24 mouse cellular contexts compared by ENCODE assay signal in the genomic region with DNA sequence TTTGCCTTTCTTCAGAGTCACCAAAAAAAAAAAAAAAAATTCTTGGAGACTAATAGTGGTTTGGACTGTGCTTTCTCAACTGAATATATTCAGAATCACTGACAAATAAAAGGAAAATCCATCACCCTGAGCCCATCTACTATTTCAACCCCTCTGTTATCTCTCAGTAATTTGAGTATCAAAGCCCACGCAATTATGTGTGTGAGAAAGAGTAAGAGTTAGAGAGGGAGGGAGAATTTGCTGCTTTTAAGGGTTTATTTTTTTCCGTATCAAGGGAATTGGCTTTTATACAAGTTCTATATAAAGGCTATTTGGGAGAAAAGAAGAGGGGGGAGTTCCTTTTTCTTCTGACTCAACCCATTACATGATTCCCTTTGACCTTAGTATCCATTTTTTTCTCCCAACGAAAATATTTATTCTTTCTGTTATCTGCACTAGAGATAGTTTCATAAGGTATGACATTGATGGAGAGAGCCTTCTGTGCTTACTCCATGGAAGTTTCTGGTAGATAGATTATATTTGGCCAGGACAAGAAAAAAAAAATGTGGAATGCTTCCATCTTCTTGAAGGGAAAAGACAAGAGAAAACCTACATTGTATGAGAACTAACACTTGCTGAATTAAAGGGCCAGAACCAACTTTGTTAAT.
DNase-seq lines count a peak whose midpoint lies in the region; ATAC-seq and TF ChIP-seq lines count a peak whose summit lies in the region.
"Had no signal": no experiment of that assay in that cellular context is flagged by ENCODE, and none has a peak within 500 bp of the region (broad histone marks: within the 10 kb centered on the region; RNA-seq: fewer than 3 reads in every experiment).

No protein-coding gene starts in this region.

- no peaks in the 10 kb centered on the region for H3K9me3 ChIP-seq in lung, embryonic 14.5 days (ENCODE audit: low read depth, low read length)
- H3K9me3 ChIP-seq in lung, embryonic 16.5 days (ENCODE audit: control insufficient read depth, low read length) = no peaks in the 10 kb centered on the region
- H3K9me3 ChIP-seq in stomach, embryonic 14.5 days (ENCODE audit: control insufficient read depth, low read depth, low read length) = no peaks in the 10 kb centered on the region
- H3K9me3 ChIP-seq in stomach, postnatal 0 days (ENCODE audit: control insufficient read depth, low read length) = no peaks in the 10 kb centered on the region
- no peaks in the 10 kb centered on the region for H3K9me3 ChIP-seq in stomach, embryonic 16.5 days (replicated peaks; ENCODE audit: control insufficient read depth, low read length)
- no peaks in the 10 kb centered on the region for H3K9me3 ChIP-seq in heart, embryonic 11.5 days (replicated peaks; ENCODE audit: control insufficient read depth, low read length)
- H3K9me3 ChIP-seq: embryonic facial prominence, embryonic 13.5 days; embryonic facial prominence, embryonic 15.5 days; forebrain, embryonic 10.5 days; forebrain, embryonic 12.5 days had no signal

- no peaks in the 10 kb centered on the region for H3K36me3 ChIP-seq in lung, embryonic 14.5 days (ENCODE audit: insufficient read depth)
- no peaks in the 10 kb centered on the region for H3K36me3 ChIP-seq in lung, embryonic 16.5 days (ENCODE audit: control insufficient read depth, insufficient read depth, low read length)
- H3K36me3 ChIP-seq in stomach, embryonic 14.5 days (ENCODE audit: control insufficient read depth, insufficient read depth, low read length) = no peaks in the 10 kb centered on the region
- no peaks in the 10 kb centered on the region for H3K36me3 ChIP-seq in stomach, postnatal 0 days (ENCODE audit: control insufficient read depth, insufficient read depth, low read length)
- H3K36me3 ChIP-seq in stomach, embryonic 16.5 days (ENCODE audit: control insufficient read depth, insufficient read depth, low read length) = no peaks in the 10 kb centered on the region
- no peaks in the 10 kb centered on the region for H3K36me3 ChIP-seq in heart, embryonic 11.5 days (ENCODE audit: control insufficient read depth, insufficient read depth, low read length)
- H3K36me3 ChIP-seq: embryonic facial prominence, embryonic 13.5 days; embryonic facial prominence, embryonic 15.5 days; forebrain, embryonic 12.5 days had no signal

- no peak for TF ChIP-seq EP300 in stomach, postnatal 0 days (optimal IDR thresholded peaks at IDR 0.05)

- 17% methylated on average over 3 of the region's 3 CpGs for WGBS in lung, embryonic 14.5 days
- 18% methylated on average over 3 of the region's 3 CpGs for WGBS in lung, embryonic 16.5 days
- 32% methylated on average over 3 of the region's 3 CpGs for WGBS in stomach, embryonic 14.5 days
- 39% methylated on average over 3 of the region's 3 CpGs for WGBS in stomach, postnatal 0 days
- 34% methylated on average over 3 of the region's 3 CpGs for WGBS in stomach, embryonic 16.5 days
- 54% methylated on average over 3 of the region's 3 CpGs for WGBS in heart, embryonic 11.5 days (ENCODE audit: insufficient replicate concordance)

- H3K27ac ChIP-seq in lung, embryonic 14.5 days (ENCODE audit: low read depth) = peak overlapping the region; percentile 3; the same call in 1 of the 2 replicates
- H3K27ac ChIP-seq in lung, embryonic 16.5 days (ENCODE audit: low read length) = no peak overlapping the region
- no peak overlapping the region for H3K27ac ChIP-seq in stomach, embryonic 14.5 days (ENCODE audit: low read length)
- no peak overlapping the region for H3K27ac ChIP-seq in stomach, postnatal 0 days (replicated peaks)
- no peak overlapping the region for H3K27ac ChIP-seq in stomach, embryonic 16.5 days (ENCODE audit: low read length)
- no peak overlapping the region for H3K27ac ChIP-seq in heart, embryonic 11.5 days (ENCODE audit: low read depth, low read length)
- H3K27ac ChIP-seq: embryonic facial prominence, embryonic 13.5 days; embryonic facial prominence, embryonic 15.5 days; forebrain, embryonic 10.5 days; forebrain, embryonic 12.5 days had no signal

- H3K4me3 ChIP-seq in lung, embryonic 14.5 days (ENCODE audit: low read depth, low read length) = no peak overlapping the region
- H3K4me3 ChIP-seq in lung, embryonic 16.5 days (ENCODE audit: low read length) = no peak overlapping the region
- H3K4me3 ChIP-seq in stomach, embryonic 14.5 days (ENCODE audit: low read depth, low read length) = no peak overlapping the region
- no peak overlapping the region for H3K4me3 ChIP-seq in stomach, postnatal 0 days (ENCODE audit: low read depth, low read length)
- no peak overlapping the region for H3K4me3 ChIP-seq in stomach, embryonic 16.5 days (replicated peaks; ENCODE audit: low read length)
- no peak overlapping the region for H3K4me3 ChIP-seq in heart, embryonic 11.5 days (ENCODE audit: low read depth, low read length)
- H3K4me3 ChIP-seq: embryonic facial prominence, embryonic 13.5 days; embryonic facial prominence, embryonic 15.5 days; erythroblast, embryonic 14.5 days; forebrain, embryonic 10.5 days; forebrain, embryonic 12.5 days had no signal

- no peaks in the 10 kb centered on the region for H3K27me3 ChIP-seq in lung, embryonic 14.5 days (ENCODE audit: insufficient read depth, low read length)
- H3K27me3 ChIP-seq in lung, embryonic 16.5 days (ENCODE audit: control insufficient read depth, insufficient read depth, low read depth, low read length) = no peaks in the 10 kb centered on the region
- no peaks in the 10 kb centered on the region for H3K27me3 ChIP-seq in stomach, embryonic 14.5 days (ENCODE audit: control insufficient read depth, insufficient read depth, low read length)
- no peaks in the 10 kb centered on the region for H3K27me3 ChIP-seq in stomach, postnatal 0 days (ENCODE audit: control insufficient read depth, insufficient read depth, low read length)
- no peaks in the 10 kb centered on the region for H3K27me3 ChIP-seq in stomach, embryonic 16.5 days (ENCODE audit: control insufficient read depth, insufficient read depth, low read length)
- H3K27me3 ChIP-seq in heart, embryonic 11.5 days (ENCODE audit: control insufficient read depth, insufficient read depth, low read length) = no peaks in the 10 kb centered on the region
- H3K27me3 ChIP-seq: embryonic facial prominence, embryonic 13.5 days; embryonic facial prominence, embryonic 15.5 days; forebrain, embryonic 12.5 days had no signal

- peak; percentile 85 for ATAC-seq in lung, embryonic 14.5 days (ENCODE audit: insufficient read depth)
- peak; percentile 64; the same call in 1 of the 2 replicates for ATAC-seq in lung, embryonic 16.5 days (ENCODE audit: low read depth)
- peak; percentile 67; the same call in 1 of the 2 replicates for ATAC-seq in stomach, embryonic 14.5 days (ENCODE audit: insufficient number of reproducible peaks, insufficient read depth, low FRiP score, low read depth)
- ATAC-seq in stomach, postnatal 0 days (ENCODE audit: low FRiP score, low TSS enrichment) = no peak
- peak; percentile 44; the same call in 1 of the 2 replicates for ATAC-seq in stomach, embryonic 16.5 days (ENCODE audit: insufficient read depth, low FRiP score)
- ATAC-seq in heart, embryonic 11.5 days (replicated peaks; ENCODE audit: insufficient number of reproducible peaks, low FRiP score, low TSS enrichment) = no peak
- ATAC-seq: forebrain, embryonic 14.5 days had no signal

- H3K4me2 ChIP-seq in lung, embryonic 14.5 days = no peak overlapping the region
- no peak overlapping the region for H3K4me2 ChIP-seq in lung, embryonic 16.5 days (ENCODE audit: low read depth, low read length)
- no peak overlapping the region for H3K4me2 ChIP-seq in stomach, embryonic 14.5 days (replicated peaks; ENCODE audit: low read depth, low read length)
- no peak overlapping the region for H3K4me2 ChIP-seq in stomach, postnatal 0 days (replicated peaks; ENCODE audit: low read depth)
- H3K4me2 ChIP-seq in stomach, embryonic 16.5 days (ENCODE audit: low read depth, low read length) = no peak overlapping the region
- no peak overlapping the region for H3K4me2 ChIP-seq in heart, embryonic 11.5 days
- H3K4me2 ChIP-seq: embryonic facial prominence, embryonic 13.5 days; embryonic facial prominence, embryonic 15.5 days; forebrain, embryonic 12.5 days had no signal

- DNase-seq in lung, embryonic 14.5 days = peak; percentile 65
- DNase-seq in lung, postnatal 36 days = no peak
- no peak for DNase-seq in lung, postnatal 4 days
- no peak for DNase-seq in stomach, postnatal 0 days (ENCODE audit: low spot score)
- DNase-seq: adrenal gland, adult 2 months; adrenal gland, postnatal 10 days; adrenal gland, postnatal 25 days; cerebellum, adult 11 months; cerebellum, adult 18-20 months; cerebellum, adult 8-10 months; cerebellum, adult 9-11 months; cerebellum, postnatal 14 days; cerebellum, postnatal 36 days; embryo, embryonic 11 days had no signal

- no peak overlapping the region for H3K9ac ChIP-seq in lung, embryonic 14.5 days
- H3K9ac ChIP-seq in lung, embryonic 16.5 days (ENCODE audit: low read length) = no peak overlapping the region
- H3K9ac ChIP-seq in stomach, embryonic 14.5 days (replicated peaks; ENCODE audit: low read depth, low read length) = no peak overlapping the region
- H3K9ac ChIP-seq in stomach, postnatal 0 days (ENCODE audit: low read length) = no peak overlapping the region
- H3K9ac ChIP-seq in stomach, embryonic 16.5 days (ENCODE audit: low read length) = no peak overlapping the region
- H3K9ac ChIP-seq in heart, embryonic 11.5 days (ENCODE audit: low read depth, low read length) = no peak overlapping the region
- H3K9ac ChIP-seq: embryonic facial prominence, embryonic 13.5 days; embryonic facial prominence, embryonic 15.5 days; forebrain, embryonic 12.5 days had no signal

- H3K4me1 ChIP-seq in lung, embryonic 14.5 days (ENCODE audit: insufficient read depth) = no peaks in the 10 kb centered on the region
- no peaks in the 10 kb centered on the region for H3K4me1 ChIP-seq in lung, embryonic 16.5 days (replicated peaks; ENCODE audit: control insufficient read depth, insufficient read depth, low read length)
- H3K4me1 ChIP-seq in stomach, embryonic 14.5 days (ENCODE audit: control insufficient read depth, insufficient read depth, low read length) = no peaks in the 10 kb centered on the region
- H3K4me1 ChIP-seq in stomach, postnatal 0 days (replicated peaks; ENCODE audit: control insufficient read depth, insufficient read depth) = no peaks in the 10 kb centered on the region
- no peaks in the 10 kb centered on the region for H3K4me1 ChIP-seq in stomach, embryonic 16.5 days (ENCODE audit: control insufficient read depth, insufficient read depth, low read length)
- H3K4me1 ChIP-seq in heart, embryonic 11.5 days (ENCODE audit: control insufficient read depth, insufficient read depth, low read length) = no peaks in the 10 kb centered on the region
- H3K4me1 ChIP-seq: embryonic facial prominence, embryonic 13.5 days; embryonic facial prominence, embryonic 15.5 days; forebrain, embryonic 10.5 days; forebrain, embryonic 12.5 days had no signal

- TF ChIP-seq CTCF in lung, embryonic 14.5 days (IDR thresholded peaks at IDR 0.05; ENCODE audit: low read depth) = no peak
- TF ChIP-seq CTCF in stomach, postnatal 0 days (IDR thresholded peaks at IDR 0.05; ENCODE audit: low read depth) = no peak

Comparison
In these comparisons a context has a peak if more than half of its experiments do, and no peak if none do; other contexts are left out.
1. ATAC-seq: peak in lung, embryonic 14.5 days (single experiment), lung, embryonic 16.5 days (single experiment), stomach, embryonic 14.5 days (single experiment) and stomach, embryonic 16.5 days (single experiment); none in stomach, postnatal 0 days (single experiment) and heart, embryonic 11.5 days (single experiment).